Mouse (Mus musculus): ENCODE results near the gene Pisd. TPM values are rescaled to one million over a fixed set of nuclear protein-coding genes. Genes with fewer than 3 reads are reported as not detected.
"Not testable (repeated sequence)": the region's sequence is repeated elsewhere in the genome, so short reads cannot be mapped to it uniquely, and the experiment has no call there.

Gene Pisd
- total RNA-seq (2021) = 10 to 100 TPM; 10.5 to 15.8 TPM
- long read RNA-seq, experiment 1, transcript Pisd-201 (8 exons, 2,183 nt) = major isoform, 39 of 94 reads
- long read RNA-seq, experiment 1, partial matches to known transcripts = 0 of 94 reads
- long read RNA-seq, experiment 1, other reads (novel, unspliced or antisense) = 55 of 94 reads
- long read RNA-seq, experiment 2, transcript Pisd-201 (8 exons, 2,183 nt) = major isoform, 49 of 114 reads
- long read RNA-seq, experiment 2, partial matches to known transcripts = 1 of 114 reads
- long read RNA-seq, experiment 2, other reads (novel, unspliced or antisense) = 64 of 114 reads

DNA sequence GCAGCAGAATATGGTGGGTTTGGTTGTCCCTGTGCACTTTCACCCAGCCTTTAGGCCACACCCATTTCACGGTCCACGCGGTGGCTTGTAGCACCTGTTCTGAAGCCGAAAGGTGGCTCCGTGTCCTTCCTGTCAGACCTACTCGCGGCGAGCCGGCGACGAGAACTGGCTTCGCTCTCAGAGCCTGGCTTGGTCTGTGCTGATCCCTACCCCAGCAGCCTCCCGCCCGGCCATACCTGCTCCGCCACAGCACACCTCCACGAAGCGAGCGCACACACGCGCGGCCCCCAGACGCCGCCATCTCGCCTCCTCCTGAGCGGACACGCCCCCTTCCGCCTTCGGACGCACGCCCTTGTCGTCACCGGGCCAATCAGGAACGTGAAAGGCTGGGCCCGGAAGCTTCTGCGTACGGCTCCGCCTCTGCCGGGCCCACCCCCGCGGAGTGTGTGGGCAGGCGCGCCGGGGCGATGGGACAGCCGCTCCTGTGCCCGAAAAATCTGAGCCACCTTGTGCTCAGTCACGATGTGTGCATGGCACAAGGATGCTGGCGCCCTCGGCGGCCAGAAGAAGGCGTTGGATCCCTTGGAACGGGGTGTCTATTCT lies at the start of gene Pisd:
Pisd (minus strand) TSS at position 334 of the 603 bp plus-strand sequence.
- DNase-seq = peak; percentile 97
- peak within 1 kb of the TSS; percentile 88 for H3K4me3 ChIP-seq
- peak within 1 kb of the TSS; percentile 88 for H3K27ac ChIP-seq
- intact Hi-C loops (cut with DNase I) = no loop called here
- peak; percentile 29; the same call in 1 of the 2 replicates for TF ChIP-seq CTCF (IDR thresholded peaks at IDR 0.05)

- no peak for DNase-seq
- H3K27ac ChIP-seq = no peak overlapping the region
- H3K4me3 ChIP-seq = no peak overlapping the region
- no peak for TF ChIP-seq CTCF (IDR thresholded peaks at IDR 0.05)
- intact Hi-C loops (cut with DNase I) = no loop called here
Measured at GRCm38 (mm10) chr5:32834497-32834896, 49.1 kb upstream of the Pisd start.

DNA sequence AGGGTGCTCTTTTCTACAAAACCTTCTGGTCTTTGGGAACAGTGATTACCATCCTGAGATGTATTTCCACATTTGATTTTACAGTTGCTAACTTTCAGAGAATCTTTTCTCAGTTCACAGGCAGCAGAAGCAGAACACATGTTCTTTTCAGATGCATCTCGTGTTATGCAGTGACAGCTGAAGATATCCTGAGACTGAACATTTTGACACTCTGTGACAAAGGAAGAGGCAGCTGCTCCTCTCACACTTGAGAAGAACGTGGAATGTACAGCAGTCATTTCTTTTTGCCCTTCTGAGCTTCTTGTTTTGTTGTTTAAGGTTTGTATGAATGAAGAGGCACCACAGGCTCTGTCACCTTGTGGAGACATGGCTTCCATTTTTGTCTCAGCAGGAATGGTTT lies 44.6 kb upstream of the Pisd start:
- DNase-seq = no peak
- no peak for TF ChIP-seq CTCF (IDR thresholded peaks at IDR 0.05)
- Histone ChIP-seq H3K4me3 (no peak overlapping the region), H3K27ac (no peak overlapping the region)
- intact Hi-C loops (cut with DNase I) = no loop called here

DNA sequence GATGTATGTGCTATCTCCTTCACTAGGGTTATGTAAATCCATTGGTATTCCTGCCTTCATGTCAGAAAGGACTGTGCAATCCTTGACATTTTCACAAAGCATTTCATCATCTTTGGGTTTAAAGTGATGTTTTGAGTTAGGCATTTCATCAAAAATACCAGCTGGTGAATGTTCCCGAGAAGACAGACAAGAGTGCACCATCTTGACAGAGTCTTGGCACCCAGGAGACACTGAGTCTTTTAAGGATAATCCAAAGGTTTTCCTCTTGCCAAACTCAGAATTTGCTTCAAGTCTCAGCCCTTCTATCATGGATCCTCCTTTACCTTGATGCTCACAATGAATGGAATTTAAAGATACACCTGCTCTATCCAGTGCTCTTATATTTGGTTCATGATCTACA lies 43.3 kb upstream of the Pisd start:
- H3K4me3 ChIP-seq, DNase-seq: not testable (repeated sequence)

GRCm38 (mm10) chr5:32827009-32827408 lies 41.6 kb upstream of the Pisd start, which contains the start of gene Gm20671:
Gene Gm20671, minus strand, starts transcription at chr5:32827109.
- TF ChIP-seq CTCF (IDR thresholded peaks at IDR 0.05) = no peak
- no peak within 1 kb of the TSS for H3K27ac ChIP-seq
- no peak for DNase-seq
- intact Hi-C loops (cut with DNase I) = no loop called here
- no peak within 1 kb of the TSS for H3K4me3 ChIP-seq

More for the DNA sequence above, 43.3 kb upstream of the Pisd start:
- intact Hi-C loops (cut with DNase I); H3K27ac ChIP-seq: not testable (repeated sequence)

GRCm38 (mm10) chr5:32820471-32820870 lies 35.0 kb upstream of the Pisd start:
- no peak for TF ChIP-seq CTCF (IDR thresholded peaks at IDR 0.05)
- H3K4me3 ChIP-seq = no peak overlapping the region
- no peak overlapping the region for H3K27ac ChIP-seq
- intact Hi-C loops (cut with DNase I) = no loop called here
- DNase-seq = no peak

DNA sequence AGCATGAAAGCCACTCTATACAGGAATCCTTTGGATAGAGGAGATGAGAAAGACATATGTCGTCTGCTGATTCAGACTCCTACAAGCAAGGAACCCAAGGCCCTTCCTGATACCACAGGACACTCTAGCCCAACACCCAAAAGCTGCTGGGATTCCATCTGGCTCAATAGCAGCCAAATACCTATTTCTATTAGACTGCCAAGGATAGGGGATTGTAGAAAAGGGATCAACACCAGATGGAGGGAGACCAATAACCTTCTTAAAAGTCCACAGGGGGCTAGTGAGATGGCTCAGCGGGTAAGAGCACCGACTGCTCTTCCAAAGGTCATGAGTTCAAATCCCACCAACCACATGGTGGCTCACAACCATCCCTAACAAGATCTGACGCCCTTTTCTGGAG lies 29.9 kb upstream of the Pisd start:
- Histone ChIP-seq H3K27ac (no peak overlapping the region), H3K4me3 (no peak overlapping the region)
- TF ChIP-seq CTCF (IDR thresholded peaks at IDR 0.05) = no peak
- intact Hi-C loops (cut with DNase I) = no loop called here
- no peak for DNase-seq

DNA sequence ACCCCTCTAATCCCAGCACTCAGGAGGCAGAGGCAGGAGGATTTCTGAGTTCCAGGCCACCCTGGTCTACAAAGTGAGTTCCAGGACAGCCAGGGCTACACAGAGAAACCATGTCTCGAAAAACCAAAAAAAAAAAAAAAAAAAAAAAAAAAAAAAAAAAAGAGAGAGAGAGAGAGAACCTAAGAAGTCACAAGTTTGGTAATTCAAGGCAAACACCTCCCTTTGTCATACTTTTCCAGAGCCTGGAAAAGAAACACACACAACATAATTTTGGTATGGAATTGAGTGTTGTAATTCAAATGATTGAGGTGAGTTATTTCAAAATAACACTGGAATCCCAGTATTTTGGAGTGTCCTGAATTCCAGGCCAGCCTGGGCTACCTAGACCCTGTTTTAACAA lies 1.0 kb upstream of the Pisd start:
- H3K27ac ChIP-seq = peak overlapping the region; percentile 88; the same call in 1 of the 2 replicates
- intact Hi-C loops (cut with DNase I); DNase-seq; H3K4me3 ChIP-seq: not testable (repeated sequence)

GRCm38 (mm10) chr5:32784726-32785125 lies 720 bp downstream of the Pisd start:
- H3K4me3 ChIP-seq = peak overlapping the region; percentile 88
- no peak for DNase-seq
- intact Hi-C loops (cut with DNase I) = no loop called here
- no peak for TF ChIP-seq CTCF (IDR thresholded peaks at IDR 0.05)
- peak overlapping the region; percentile 88 for H3K27ac ChIP-seq

GRCm38 (mm10) chr5:32781596-32781995 lies 3.9 kb downstream of the Pisd start:
- Histone ChIP-seq H3K4me3 (no peak overlapping the region), H3K27ac (no peak overlapping the region)
- DNase-seq = no peak
- intact Hi-C loops (cut with DNase I) = no loop called here
- no peak for TF ChIP-seq CTCF (IDR thresholded peaks at IDR 0.05)

DNA sequence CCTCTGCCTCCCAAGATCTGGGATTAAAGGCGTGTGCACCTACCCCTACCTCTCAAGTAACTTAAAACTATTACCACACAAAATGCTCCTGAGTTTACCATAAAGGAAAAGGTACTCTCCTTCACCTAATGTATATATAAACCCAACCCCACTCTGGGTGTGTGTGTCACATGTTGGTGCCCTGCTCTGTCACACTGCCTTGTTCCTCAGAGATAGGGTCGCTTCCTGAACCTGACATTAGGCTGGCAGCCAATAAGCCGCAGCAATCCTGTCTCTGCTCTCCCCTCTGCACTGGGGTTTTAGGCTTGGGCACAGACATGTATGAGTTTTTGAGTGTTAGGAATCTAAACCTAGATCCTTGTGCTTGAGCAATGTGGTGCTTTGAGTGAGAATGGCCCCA lies 7.3 kb downstream of the Pisd start:
- H3K27ac ChIP-seq = no peak overlapping the region
- no peak for DNase-seq
- TF ChIP-seq CTCF (IDR thresholded peaks at IDR 0.05) = no peak
- intact Hi-C loops (cut with DNase I) = no loop called here
- no peak overlapping the region for H3K4me3 ChIP-seq

- TF ChIP-seq CTCF (IDR thresholded peaks at IDR 0.05) = no peak
- DNase-seq = no peak
- Histone ChIP-seq H3K4me3 (no peak overlapping the region), H3K27ac (no peak overlapping the region)
- intact Hi-C loops (cut with DNase I) = no loop called here
Measured at GRCm38 (mm10) chr5:32772361-32772760, 13.1 kb downstream of the Pisd start.

DNA sequence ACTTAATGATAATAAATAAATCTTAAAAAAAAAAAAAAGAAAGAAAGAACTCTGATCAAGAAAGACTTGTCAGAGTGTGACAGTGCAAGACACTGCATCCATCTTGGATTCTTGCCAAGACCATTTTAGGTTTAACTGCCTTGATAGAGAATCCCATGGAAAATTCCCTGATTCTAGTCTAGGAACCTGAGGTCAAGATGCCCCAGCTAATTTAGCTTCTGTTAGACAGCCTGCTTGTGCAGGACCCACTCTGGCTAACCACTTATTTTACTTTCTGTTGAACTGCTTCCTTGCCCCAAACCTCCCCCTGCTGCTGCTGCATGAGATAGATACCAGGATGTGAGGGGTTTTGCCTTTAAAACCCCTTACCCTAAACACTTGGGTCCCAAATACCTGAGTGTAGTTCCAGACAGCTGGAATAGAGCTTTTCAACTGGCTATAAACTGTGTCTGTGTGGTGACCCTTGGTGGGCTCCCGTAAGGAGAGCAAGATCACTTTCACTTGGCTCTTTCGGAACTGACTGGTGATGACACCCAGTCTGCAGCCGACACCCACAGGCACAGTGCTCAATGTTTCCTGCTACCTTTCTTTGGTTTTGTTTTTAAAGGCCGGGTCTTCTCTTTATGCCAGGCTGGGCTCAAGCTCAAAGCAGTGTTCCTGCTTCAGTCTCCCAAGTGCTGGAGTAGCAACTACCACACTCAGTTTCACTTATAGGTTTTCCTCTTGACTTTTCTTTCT lies 17.6 kb downstream of the Pisd start:
- no peak for TF ChIP-seq CTCF (IDR thresholded peaks at IDR 0.05)
- Histone ChIP-seq H3K27ac (no peak overlapping the region), H3K4me3 (no peak overlapping the region)
- DNase-seq = no peak
- intact Hi-C loops (cut with DNase I) = no loop called here

Measured in gastrocnemius, adult 2 months (tissue).